Mouse (Mus musculus): ENCODE measurements around the gene Cldnd1.

DNA sequence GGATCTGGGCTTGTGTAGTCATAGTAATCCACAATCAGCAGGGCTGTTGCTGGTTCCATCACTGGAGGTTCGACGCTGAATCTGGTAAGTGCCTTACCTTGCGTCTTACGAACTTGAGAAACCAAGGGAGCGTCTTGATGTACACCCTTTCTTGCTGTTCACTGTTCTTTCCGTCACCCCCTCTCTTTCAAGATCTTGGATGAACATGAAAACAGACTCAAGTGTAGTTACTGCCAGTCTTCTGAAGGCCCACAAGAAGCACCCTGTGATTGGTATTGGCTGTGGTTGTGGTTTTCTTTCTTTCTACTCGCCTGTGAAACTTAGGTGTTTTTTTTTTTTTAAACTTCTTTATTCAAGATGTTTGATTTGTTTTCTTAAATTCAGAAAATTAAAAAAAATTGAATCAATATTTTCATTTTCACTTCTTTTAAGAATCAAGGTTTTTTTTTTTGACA lies 9.0 kb upstream of the Cldnd1 start, which contains the start of gene Gpr15:
- no peak for TF ChIP-seq POLR2A (IDR thresholded peaks at IDR 0.05; ENCODE audit: extremely low read depth, insufficient read depth, low read length)
- no peak for TF ChIP-seq CTCF (IDR thresholded peaks at IDR 0.05; ENCODE audit: extremely low read depth, insufficient read depth, low read length)

Measured in cortical plate, adult 2 months (tissue).